Mouse (Mus musculus) v-Abl transformed pro-B cells (cell line): ENCODE results near the gene Arl16.

Experiments
- in situ Hi-C, 2 experiments: fragments of 400-800 bp; cut with MboI; formaldehyde crosslinking; loops; one replicate each; pipeline ENCODE4 v1.15.1; 2025; ENCODE audit not compliant: unreplicated experiment in 2 of 2

The Arl16 gene

GRCm38 (mm10) chr11:120457370-120457769, 10.0 kb downstream of the Arl16 start:
- in situ Hi-C loops, result no loop called here

- in situ Hi-C loops, result no loop called here
Measured at GRCm38 (mm10) chr11:120455413-120455812, 12.0 kb downstream of the Arl16 start.

GRCm38 (mm10) chr11:120454965-120455364, 12.4 kb downstream of the Arl16 start:
- in situ Hi-C loops, result no loop called here

GRCm38 (mm10) chr11:120453306-120453705, 14.1 kb downstream of the Arl16 start, which contains the start of gene Pde6g:
TSS of gene Pde6g (minus strand) at chr11:120453500.
- in situ Hi-C loops, result no loop called here

- in situ Hi-C loops, result no loop called here
Measured at GRCm38 (mm10) chr11:120452246-120452645, 15.2 kb downstream of the Arl16 start.

GRCm38 (mm10) chr11:120447179-120447578, 20.2 kb downstream of the Arl16 start:
- in situ Hi-C loops, result no loop called here

GRCm38 (mm10) chr11:120445475-120445874, 21.9 kb downstream of the Arl16 start:
- in situ Hi-C loops, result no loop called here

GRCm38 (mm10) chr11:120444106-120444505, 23.3 kb downstream of the Arl16 start:
- in situ Hi-C loops, result no loop called here

GRCm38 (mm10) chr11:120442765-120443280, 24.6 kb downstream of the Arl16 start:
- in situ Hi-C loops, result no loop called here

- in situ Hi-C loops, result no loop called here
Measured at GRCm38 (mm10) chr11:120442344-120442743, 25.1 kb downstream of the Arl16 start, which contains the start of gene Tspan10. TSS of gene Tspan10 (plus strand) at chr11:120442644.

- in situ Hi-C loops, result no loop called here
Measured at GRCm38 (mm10) chr11:120437857-120438385, 29.5 kb downstream of the Arl16 start.

GRCm38 (mm10) chr11:120437152-120437856, 30.1 kb downstream of the Arl16 start, which contains the start of gene Nploc4:
TSS of gene Nploc4 (minus strand) at chr11:120437708.
- in situ Hi-C loops, result no loop called here

GRCm38 (mm10) chr11:120426727-120427126, 40.7 kb downstream of the Arl16 start:
- in situ Hi-C loops, result no loop called here

- in situ Hi-C loops, result loop anchor here (5.0 kb wide), 2 partner anchors 66 to 71 kb away; no protein-coding TSS in a partner anchor
Measured at GRCm38 (mm10) chr11:120423569-120424295, 43.7 kb downstream of the Arl16 start.

GRCm38 (mm10) chr11:120422651-120423568, 44.5 kb downstream of the Arl16 start:
- in situ Hi-C loops, result loop anchor here (5.0 kb wide), 2 partner anchors 66 to 71 kb away; no protein-coding TSS in a partner anchor

- in situ Hi-C loops, result no loop called here
Measured at GRCm38 (mm10) chr11:120418592-120418991, 48.8 kb downstream of the Arl16 start.

- in situ Hi-C loops, result no loop called here
Measured at GRCm38 (mm10) chr11:120417852-120418251, 49.6 kb downstream of the Arl16 start.
